Mouse (Mus musculus) retina, postnatal 7 days (tissue): ENCODE data around the gene Ublcp1.
"Not testable (repeated sequence)": the region's sequence is repeated elsewhere in the genome, so short reads cannot be mapped to it uniquely, and the experiment has no call there.

Experiments
- DNase-seq: peaks from one replicate; pipeline ENCODE4 v3.0.0-alpha.2; 2012; ENCODE audit warnings: low read depth, low spot score

Ublcp1 gene

GRCm38 (mm10) chr11:44494643-44495323 lies 24.5 kb upstream of the Ublcp1 start:
- no peak for DNase-seq

- DNase-seq, result no peak
Measured at GRCm38 (mm10) chr11:44489117-44489516, 18.8 kb upstream of the Ublcp1 start.

GRCm38 (mm10) chr11:44485089-44485736 lies 14.9 kb upstream of the Ublcp1 start:
- no peak for DNase-seq

- DNase-seq, result no peak
Measured at GRCm38 (mm10) chr11:44480246-44480645, 9.9 kb upstream of the Ublcp1 start.

GRCm38 (mm10) chr11:44478382-44478781 lies 8.1 kb upstream of the Ublcp1 start:
- no peak for DNase-seq

- DNase-seq, result no peak
Measured at GRCm38 (mm10) chr11:44476445-44476844, 6.1 kb upstream of the Ublcp1 start.

- DNase-seq, result no peak
Measured at GRCm38 (mm10) chr11:44475467-44475866, 5.2 kb upstream of the Ublcp1 start.

- no peak for DNase-seq
Measured at GRCm38 (mm10) chr11:44471337-44471995, 1.2 kb upstream of the Ublcp1 start.

- DNase-seq, result no peak
Measured at GRCm38 (mm10) chr11:44469646-44470431, 459 bp downstream of the Ublcp1 start.

- DNase-seq, result no peak
Measured at GRCm38 (mm10) chr11:44468306-44468790, 1.9 kb downstream of the Ublcp1 start.

- no peak for DNase-seq
Measured at GRCm38 (mm10) chr11:44466949-44467442, 3.3 kb downstream of the Ublcp1 start.

GRCm38 (mm10) chr11:44461493-44461892 lies 8.8 kb downstream of the Ublcp1 start:
- DNase-seq, result no peak

- DNase-seq, result peak; percentile 39
Measured at GRCm38 (mm10) chr11:44453423-44453822, 16.9 kb downstream of the Ublcp1 start.

GRCm38 (mm10) chr11:44452016-44452415 lies 18.3 kb downstream of the Ublcp1 start:
- DNase-seq, result not testable (repeated sequence)

GRCm38 (mm10) chr11:44451046-44451445 lies 19.3 kb downstream of the Ublcp1 start:
- no peak for DNase-seq

- no peak for DNase-seq
Measured at GRCm38 (mm10) chr11:44437786-44438185, 32.5 kb downstream of the Ublcp1 start.

GRCm38 (mm10) chr11:44430036-44430435 lies 40.3 kb downstream of the Ublcp1 start:
- no peak for DNase-seq

- no peak for DNase-seq
Measured at GRCm38 (mm10) chr11:44427951-44428350, 42.3 kb downstream of the Ublcp1 start.

GRCm38 (mm10) chr11:44425626-44426025 lies 44.7 kb downstream of the Ublcp1 start:
- no peak for DNase-seq

GRCm38 (mm10) chr11:44425006-44425405 lies 45.3 kb downstream of the Ublcp1 start:
- no peak for DNase-seq

GRCm38 (mm10) chr11:44423955-44424354 lies 46.3 kb downstream of the Ublcp1 start:
- no peak for DNase-seq

- DNase-seq, result no peak
Measured at GRCm38 (mm10) chr11:44423261-44423660, 47.0 kb downstream of the Ublcp1 start.
